Mouse (Mus musculus) hematopoietic multipotent progenitor cell, adult 10-12 weeks (in vitro differentiated cells): ENCODE measurements around the gene Hist2h3c2. TPM values are rescaled to one million over a fixed set of nuclear protein-coding genes. Genes with fewer than 3 reads are reported as not detected.

Experiments used
- polyA plus RNA-seq: library from polyadenylated mRNA; stranded (reverse); fragments of >175 nt; gene quantifications from 2 replicates; pipeline ENCODE4 v1.2.3, GENCODE M21; 2012; ENCODE audit warnings: low replicate concordance

The Hist2h3c2 gene
- 11.6 and 19.6 TPM in 2 replicates for polyA plus RNA-seq

DNA sequence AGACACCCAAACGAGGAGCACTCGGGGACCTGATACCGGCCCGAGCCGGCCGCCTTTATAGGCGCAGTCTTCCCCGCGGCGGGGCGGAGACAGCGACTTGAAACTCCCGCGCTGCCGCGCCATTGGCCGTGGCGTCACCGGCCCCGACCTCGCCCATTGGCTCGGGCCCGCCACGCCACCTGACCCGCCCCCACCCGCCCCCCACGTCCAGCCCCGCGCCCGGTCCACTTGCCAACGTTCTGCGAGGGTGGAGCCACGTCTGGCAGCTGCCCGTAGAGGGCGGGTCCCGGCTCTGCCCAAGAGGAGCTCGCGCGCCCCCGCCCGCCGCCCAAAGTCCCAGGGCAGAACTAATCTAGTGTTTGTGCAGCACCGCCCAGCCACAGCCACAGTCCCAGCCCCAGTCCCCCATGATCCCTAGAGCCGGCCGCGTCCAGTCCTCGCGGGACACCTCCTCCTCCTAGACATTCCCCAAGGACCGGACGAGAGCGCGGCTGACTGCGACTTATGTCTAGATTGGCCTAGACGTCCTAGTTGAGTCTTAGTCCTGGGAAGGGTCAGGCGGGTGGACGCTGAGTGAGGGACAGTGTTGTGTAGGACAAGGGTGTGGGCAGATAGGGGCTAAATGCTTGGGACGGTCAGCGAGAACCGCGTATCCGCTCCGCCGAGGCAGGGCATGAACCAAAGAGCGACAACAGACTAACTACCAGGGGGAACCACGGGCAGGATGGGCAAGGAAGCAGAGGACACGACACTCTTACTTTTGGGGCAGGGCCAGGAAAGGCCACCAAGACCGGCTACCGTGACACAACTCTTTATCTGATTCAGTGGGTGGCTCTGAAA, at the start of gene Hist2h3c2:
Hist2h3c2 (minus strand) TSS at position 174 of the 840 bp plus-strand sequence.

DNA sequence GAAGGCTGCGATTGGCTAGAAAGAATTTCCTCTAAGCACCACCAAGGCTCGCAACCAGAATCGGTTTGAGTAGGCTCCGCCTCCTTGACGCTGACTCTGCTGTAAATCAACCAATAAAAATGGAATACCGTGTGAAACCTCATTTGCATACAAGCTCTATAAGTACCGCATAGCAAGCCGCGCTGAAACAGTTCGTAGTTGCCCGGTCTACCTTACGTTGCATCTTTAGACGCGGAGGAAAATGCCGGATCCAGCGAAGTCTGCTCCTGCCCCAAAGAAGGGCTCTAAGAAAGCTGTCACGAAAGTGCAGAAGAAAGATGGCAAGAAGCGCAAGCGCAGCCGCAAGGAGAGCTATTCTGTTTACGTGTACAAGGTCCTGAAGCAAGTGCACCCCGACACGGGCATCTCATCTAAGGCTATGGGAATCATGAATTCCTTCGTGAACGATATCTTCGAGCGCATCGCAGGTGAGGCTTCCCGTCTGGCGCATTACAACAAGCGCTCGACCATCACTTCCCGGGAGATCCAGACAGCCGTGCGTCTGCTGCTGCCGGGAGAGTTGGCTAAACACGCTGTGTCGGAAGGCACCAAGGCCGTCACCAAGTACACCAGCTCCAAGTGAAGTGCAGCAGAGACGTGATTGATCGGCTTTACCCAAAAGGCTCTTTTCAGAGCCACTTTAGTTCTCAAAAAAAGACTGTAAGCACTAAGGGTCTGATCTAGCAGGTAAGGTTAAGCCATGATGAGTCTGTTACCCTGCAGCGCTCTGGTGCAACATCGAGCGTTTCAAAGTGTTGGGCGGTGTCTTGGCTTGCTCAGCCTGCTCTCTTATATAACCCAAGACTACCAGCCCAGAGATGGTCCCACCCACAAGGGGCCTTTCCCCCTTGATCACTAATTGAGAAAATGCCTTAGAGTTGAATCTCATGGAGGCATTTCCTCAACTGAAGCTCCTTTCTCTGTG, 30.9 kb upstream of the Hist2h3c2 start, which contains the start of gene Hist2h2bb:
Hist2h2bb (plus strand) TSS at position 242 of the 964 bp plus-strand sequence.

DNA sequence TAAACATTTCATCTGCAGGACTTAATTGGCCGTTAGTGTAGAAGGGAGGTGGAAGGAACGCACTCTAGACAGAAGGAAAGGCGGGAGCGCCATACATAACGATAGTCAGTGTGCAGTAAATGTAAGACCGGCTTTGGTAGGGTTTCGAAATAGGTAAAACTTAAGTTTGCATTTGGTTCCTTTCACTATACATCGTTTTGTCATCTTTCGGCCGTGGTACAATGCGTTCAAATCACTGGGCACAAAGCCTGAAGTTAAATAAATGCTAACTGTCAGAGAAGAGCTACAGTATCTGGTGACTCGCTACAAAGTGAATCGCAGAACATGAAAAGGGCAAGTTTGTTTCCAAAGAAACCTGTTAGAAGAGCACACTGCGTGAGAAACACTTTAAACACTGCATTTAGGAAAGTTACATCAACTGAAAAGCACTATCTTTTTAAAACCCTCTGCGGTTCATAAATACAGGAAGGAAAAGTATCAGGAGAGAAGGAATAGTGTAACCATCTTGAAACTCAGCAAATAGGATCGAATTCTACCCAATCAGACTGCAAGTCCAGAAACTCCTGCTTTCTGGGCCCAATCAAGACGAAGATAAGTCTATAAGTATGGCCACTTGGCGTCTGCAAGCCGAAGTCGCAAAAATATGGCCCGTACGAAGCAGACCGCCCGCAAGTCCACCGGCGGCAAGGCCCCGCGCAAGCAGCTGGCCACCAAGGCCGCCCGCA, 29.3 kb upstream of the Hist2h3c2 start, which contains the start of gene Hist2h3b:
Hist2h3b (plus strand) TSS at position 604 of the 725 bp plus-strand sequence.

DNA sequence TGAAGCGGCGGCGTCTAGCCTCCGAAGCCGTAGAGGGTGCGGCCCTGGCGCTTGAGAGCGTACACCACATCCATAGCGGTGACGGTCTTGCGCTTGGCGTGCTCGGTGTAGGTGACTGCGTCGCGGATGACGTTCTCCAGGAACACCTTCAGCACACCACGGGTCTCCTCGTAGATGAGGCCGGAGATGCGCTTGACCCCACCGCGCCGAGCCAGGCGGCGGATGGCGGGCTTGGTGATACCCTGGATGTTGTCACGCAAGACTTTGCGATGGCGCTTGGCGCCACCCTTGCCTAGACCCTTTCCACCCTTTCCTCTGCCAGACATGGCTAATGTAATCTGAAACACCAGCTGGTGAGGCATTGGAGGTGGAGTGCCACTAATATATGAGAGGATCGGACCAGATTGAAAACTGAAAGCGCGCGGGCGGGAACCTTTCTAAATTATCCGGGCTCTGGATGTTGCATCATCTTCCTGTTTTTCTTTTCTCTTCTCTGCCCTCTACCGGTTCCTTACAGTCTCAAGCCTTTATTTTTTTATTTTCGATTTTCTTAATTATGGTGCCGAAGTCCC, 24.1 kb upstream of the Hist2h3c2 start, which contains the start of gene Hist2h4:
Hist2h4 (minus strand) TSS at position 333 of the 572 bp plus-strand sequence.

DNA sequence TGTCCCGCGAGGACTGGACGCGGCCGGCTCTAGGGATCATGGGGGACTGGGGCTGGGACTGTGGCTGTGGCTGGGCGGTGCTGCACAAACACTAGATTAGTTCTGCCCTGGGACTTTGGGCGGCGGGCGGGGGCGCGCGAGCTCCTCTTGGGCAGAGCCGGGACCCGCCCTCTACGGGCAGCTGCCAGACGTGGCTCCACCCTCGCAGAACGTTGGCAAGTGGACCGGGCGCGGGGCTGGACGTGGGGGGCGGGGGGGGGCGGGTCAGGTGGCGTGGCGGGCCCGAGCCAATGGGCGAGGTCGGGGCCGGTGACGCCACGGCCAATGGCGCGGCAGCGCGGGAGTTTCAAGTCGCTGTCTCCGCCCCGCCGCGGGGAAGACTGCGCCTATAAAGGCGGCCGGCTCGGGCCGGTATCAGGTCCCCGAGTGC, 7.5 kb upstream of the Hist2h3c2 start, which contains the start of gene Hist2h3c1:
Hist2h3c1 (plus strand) TSS at position 259 of the 430 bp plus-strand sequence.

DNA sequence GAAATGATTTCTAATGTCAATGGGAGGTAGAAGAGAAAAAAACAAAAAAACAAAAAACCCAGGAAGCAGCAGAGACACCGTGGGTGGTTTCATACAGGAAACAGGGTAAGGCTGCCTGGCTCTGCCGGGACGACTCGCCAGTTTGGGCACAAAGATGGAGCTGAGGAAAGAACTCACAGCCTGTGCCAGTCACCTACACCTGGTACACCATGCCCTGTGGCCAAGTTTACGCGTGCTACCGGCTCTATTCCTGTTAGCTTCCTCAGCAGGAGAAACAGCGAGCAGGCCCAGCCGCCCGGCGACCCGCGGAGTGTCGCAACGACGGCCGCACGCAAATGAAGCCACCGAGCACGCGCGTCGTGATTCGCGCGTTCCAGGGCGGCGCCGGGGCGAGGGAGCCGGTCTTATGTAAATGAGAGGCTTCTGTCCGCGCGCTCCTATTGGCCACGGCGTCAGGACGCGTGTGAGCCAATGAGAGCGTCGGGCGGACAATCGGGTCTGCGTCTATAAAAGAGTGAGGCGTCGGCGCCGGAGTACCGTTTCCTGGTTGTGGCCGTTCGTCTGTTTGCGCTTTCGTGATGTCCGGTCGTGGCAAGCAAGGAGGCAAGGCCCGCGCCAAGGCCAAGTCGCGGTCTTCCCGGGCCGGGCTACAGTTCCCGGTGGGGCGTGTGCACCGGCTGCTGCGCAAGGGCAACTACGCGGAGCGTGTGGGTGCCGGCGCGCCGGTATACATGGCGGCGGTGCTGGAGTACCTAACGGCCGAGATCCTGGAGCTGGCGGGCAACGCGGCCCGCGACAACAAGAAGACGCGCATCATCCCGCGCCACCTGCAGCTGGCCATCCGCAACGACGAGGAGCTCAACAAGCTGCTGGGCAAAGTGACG, 6.3 kb upstream of the Hist2h3c2 start, which contains the start of gene Hist2h2aa1:
Hist2h2aa1 (plus strand) TSS at position 495 of the 884 bp plus-strand sequence.

DNA sequence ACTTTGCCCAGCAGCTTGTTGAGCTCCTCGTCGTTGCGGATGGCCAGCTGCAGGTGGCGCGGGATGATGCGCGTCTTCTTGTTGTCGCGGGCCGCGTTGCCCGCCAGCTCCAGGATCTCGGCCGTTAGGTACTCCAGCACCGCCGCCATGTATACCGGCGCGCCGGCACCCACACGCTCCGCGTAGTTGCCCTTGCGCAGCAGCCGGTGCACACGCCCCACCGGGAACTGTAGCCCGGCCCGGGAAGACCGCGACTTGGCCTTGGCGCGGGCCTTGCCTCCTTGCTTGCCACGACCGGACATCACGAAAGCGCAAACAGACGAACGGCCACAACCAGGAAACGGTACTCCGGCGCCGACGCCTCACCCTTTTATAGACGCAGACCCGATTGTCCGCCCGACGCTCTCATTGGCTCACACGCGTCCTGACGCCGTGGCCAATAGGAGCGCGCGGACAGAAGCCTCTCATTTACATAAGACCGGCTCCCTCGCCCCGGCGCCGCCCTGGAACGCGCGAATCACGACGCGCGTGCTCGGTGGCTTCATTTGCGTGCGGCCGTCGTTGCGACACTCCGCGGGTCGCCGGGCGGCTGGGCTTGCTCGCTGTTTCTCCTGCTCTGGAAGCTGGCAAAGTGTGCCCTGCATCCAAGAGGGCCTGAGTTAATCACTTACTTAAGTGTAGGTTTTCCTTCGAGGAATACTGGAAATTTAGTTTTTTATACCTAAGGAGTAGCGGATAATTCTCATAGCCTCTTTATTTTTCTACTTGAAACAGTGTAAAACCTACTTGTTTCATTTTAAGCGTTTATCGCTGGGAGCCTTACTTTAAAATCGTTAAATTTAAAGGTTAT, 1.2 kb upstream of the Hist2h3c2 start, which contains the start of gene Hist2h2aa2:
Hist2h2aa2 (minus strand) TSS at position 328 of the 850 bp plus-strand sequence.

DNA sequence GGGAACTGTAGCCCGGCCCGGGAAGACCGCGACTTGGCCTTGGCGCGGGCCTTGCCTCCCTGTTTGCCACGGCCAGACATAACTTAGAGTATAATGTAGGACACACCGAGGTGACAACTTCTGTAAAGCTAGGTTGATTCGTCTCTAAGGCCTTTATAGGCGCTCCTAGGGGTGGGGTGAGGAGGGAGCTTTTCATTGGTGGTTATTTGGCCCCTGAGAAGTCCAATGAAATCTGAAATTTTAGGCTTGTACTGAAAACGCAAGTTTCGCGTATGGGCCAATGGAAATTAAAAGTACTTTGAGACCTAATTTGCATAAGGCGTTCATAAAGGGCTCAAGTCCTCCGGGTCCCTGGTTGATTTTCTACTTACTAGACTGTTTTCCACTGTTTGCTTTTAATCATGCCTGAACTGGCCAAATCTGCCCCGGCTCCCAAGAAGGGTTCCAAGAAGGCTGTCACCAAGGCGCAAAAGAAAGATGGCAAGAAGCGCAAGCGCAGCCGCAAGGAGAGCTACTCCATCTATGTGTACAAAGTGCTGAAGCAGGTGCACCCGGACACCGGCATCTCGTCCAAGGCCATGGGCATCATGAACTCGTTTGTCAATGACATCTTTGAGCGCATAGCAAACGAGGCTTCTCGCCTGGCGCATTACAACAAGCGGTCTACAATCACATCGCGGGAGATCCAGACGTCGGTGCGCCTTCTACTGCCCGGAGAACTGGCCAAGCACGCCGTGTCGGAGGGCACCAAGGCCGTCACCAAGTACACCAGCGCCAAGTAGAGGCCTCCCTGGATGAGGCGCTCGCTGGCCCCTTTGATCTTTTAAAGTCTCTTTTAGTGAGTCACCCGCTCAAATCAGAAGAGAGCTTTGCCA, 17.9 kb downstream of the Hist2h3c2 start, which contains the start of the genes Hist2h2ac and Hist2h2be:
Hist2h2ac (minus strand) TSS at position 116 of the 875 bp plus-strand sequence.
Hist2h2be (plus strand) TSS at position 355 of the 875 bp plus-strand sequence.

DNA sequence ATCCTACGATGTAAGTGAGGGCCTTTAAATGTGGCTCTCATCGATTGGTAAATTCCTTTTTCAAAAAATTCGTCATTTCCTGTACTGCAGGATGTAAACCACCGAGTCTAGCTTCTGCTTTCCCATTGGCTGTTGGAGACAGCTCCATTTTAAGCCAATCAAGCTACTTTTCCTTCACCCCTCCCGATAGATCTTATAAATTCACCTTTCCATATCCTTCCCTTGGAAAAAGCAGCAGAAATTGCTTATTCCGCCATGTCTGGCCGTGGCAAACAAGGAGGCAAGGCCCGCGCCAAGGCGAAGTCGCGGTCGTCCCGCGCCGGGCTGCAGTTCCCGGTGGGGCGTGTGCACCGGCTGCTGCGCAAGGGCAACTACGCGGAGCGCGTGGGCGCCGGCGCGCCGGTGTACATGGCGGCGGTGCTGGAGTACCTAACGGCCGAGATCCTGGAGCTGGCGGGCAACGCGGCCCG, 19.2 kb downstream of the Hist2h3c2 start, which contains the start of the genes Bola1 and Hist2h2ab:
Bola1 (minus strand) TSS at position 49 of the 470 bp plus-strand sequence.
Hist2h2ab (plus strand) TSS at position 205 of the 470 bp plus-strand sequence.

Other genes with a start within 250 kb of the Hist2h3c2 start
- 477 and 734 TPM in 2 replicates for gene Plekho1, start 243.1 kb downstream of the Hist2h3c2 start, polyA plus RNA-seq
- gene Vps45, start 180.7 kb downstream of the Hist2h3c2 start, polyA plus RNA-seq: 3.7 and 6.5 TPM in 2 replicates
- 11.8 and 12.2 TPM in 2 replicates for gene Otud7b, start 134.6 kb downstream of the Hist2h3c2 start, polyA plus RNA-seq
- 0.06 and 0.09 TPM in 2 replicates for gene Mtmr11, start 77.1 kb downstream of the Hist2h3c2 start, polyA plus RNA-seq
- 318 and 510 TPM in 2 replicates for gene Sf3b4, start 66.8 kb downstream of the Hist2h3c2 start, polyA plus RNA-seq
- gene Sv2a, start 58.0 kb downstream of the Hist2h3c2 start, polyA plus RNA-seq: 2.5 and 3.2 TPM in 2 replicates
- gene Bola1, start 19.4 kb downstream of the Hist2h3c2 start, polyA plus RNA-seq: 39.2 and 60.6 TPM in 2 replicates
- gene Hist2h2ab, start 19.3 kb downstream of the Hist2h3c2 start, polyA plus RNA-seq: 0.92 TPM in 1 of 2 replicates, not detected in the other
- 9.9 and 10.9 TPM in 2 replicates for gene Hist2h2ac, start 18.2 kb downstream of the Hist2h3c2 start, polyA plus RNA-seq
- 0.81 and 1.8 TPM in 2 replicates for gene Hist2h2be, start 18.0 kb downstream of the Hist2h3c2 start, polyA plus RNA-seq
- 148 and 380 TPM in 2 replicates for gene Hist2h2aa2, start 1.1 kb upstream of the Hist2h3c2 start, polyA plus RNA-seq
- gene Hist2h2aa1, start 6.4 kb upstream of the Hist2h3c2 start, polyA plus RNA-seq: 11.3 and 34.0 TPM in 2 replicates
- not detected in 2 replicates for gene Hist2h3c1, start 7.6 kb upstream of the Hist2h3c2 start, polyA plus RNA-seq
- 5.5 and 5.8 TPM in 2 replicates for gene Hist2h4, start 24.2 kb upstream of the Hist2h3c2 start, polyA plus RNA-seq
- 38.1 and 40.7 TPM in 2 replicates for gene Hist2h3b, start 29.5 kb upstream of the Hist2h3c2 start, polyA plus RNA-seq
- 1.0 and 1.8 TPM in 2 replicates for gene Hist2h2bb, start 30.6 kb upstream of the Hist2h3c2 start, polyA plus RNA-seq
- 0.83 and 1.8 TPM in 2 replicates for gene Fcgr1, start 54.8 kb upstream of the Hist2h3c2 start, polyA plus RNA-seq
- gene BC107364, start 213.2 kb upstream of the Hist2h3c2 start, polyA plus RNA-seq: not detected in 2 replicates